ENCODE assay signal across 34 mouse cellular contexts in the genomic region with DNA sequence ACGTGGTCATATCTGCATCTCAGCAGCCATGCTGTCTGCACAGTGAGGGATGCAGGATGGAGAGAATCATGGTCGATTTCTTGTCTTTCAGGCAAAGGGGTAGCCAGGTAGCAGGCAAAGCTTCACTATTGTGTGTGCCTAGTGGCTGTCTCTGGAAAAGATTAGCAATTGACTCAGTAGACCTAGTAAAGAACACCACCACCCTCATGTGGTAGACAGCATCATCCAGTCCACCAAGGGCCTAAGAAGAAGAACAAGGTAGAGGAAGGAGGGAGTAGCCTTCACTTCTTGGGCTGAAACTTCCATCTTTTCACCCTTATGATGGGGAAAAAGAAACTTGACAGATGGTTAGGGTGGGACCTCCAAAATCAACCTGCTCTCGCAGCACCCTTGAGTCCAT. TPM values are rescaled to one million over a fixed set of nuclear protein-coding genes. Genes with fewer than 3 reads are reported as not detected.
DNase-seq lines count a peak whose midpoint lies in the region; ATAC-seq and TF ChIP-seq lines count a peak whose summit lies in the region.
"Had no signal": no experiment of that assay in that cellular context is flagged by ENCODE, and none has a peak within 500 bp of the region (broad histone marks: within the 10 kb centered on the region; RNA-seq: fewer than 3 reads in every experiment).

No protein-coding gene starts in this region.

- TF ChIP-seq CTCF in heart, adult 2 months (IDR thresholded peaks at IDR 0.05) = 0 out of 2 replicates have a peak, but pooled peaks have one; percentile 17
- TF ChIP-seq CTCF in layer of hippocampus, adult 2 months (conservative IDR thresholded peaks at IDR 0.05) = peak; percentile 64
- TF ChIP-seq CTCF in MEL (IDR thresholded peaks at IDR 0.05 in 2 of 3, conservative IDR thresholded peaks at IDR 0.05 in 1 of 3; ENCODE audit: control insufficient read depth in 1 of 3, insufficient read depth in 1 of 3, low read depth in 2 of 3, low read length in 3 of 3, poor library complexity in 1 of 3, severe bottlenecking in 1 of 3) = no peak

- no peak overlapping the region for H3K27ac ChIP-seq in heart, adult 2 months
- no peak overlapping the region for H3K27ac ChIP-seq in heart, embryonic 12.5 days (ENCODE audit: poor library complexity, severe bottlenecking)
- H3K27ac ChIP-seq in layer of hippocampus, adult 2 months = no peak overlapping the region
- H3K27ac ChIP-seq in MEL (ENCODE audit: control insufficient read depth, low read depth, low read length) = no peak overlapping the region
- H3K27ac ChIP-seq: embryonic facial prominence, embryonic 10.5 days; embryonic facial prominence, embryonic 15.5 days; forebrain, embryonic 12.5 days; heart, embryonic 13.5 days; hindbrain, embryonic 15.5 days; intestine, embryonic 15.5 days; limb, embryonic 12.5 days; liver, embryonic 15.5 days; lung, embryonic 15.5 days; macrophage; midbrain, embryonic 13.5 days; neural tube, embryonic 13.5 days had no signal

- H3K36me3 ChIP-seq in heart, adult 2 months (ENCODE audit: control insufficient read depth, insufficient read depth, low read length) = no peaks in the 10 kb centered on the region
- H3K36me3 ChIP-seq in heart, embryonic 12.5 days = no peaks in the 10 kb centered on the region
- no peaks in the 10 kb centered on the region for H3K36me3 ChIP-seq in MEL (ENCODE audit: control insufficient read depth in 1 of 2, insufficient read depth in 2 of 2, low read length in 2 of 2)
- H3K36me3 ChIP-seq: embryonic facial prominence, embryonic 10.5 days; embryonic facial prominence, embryonic 15.5 days; forebrain, embryonic 12.5 days; G1E; heart, embryonic 13.5 days; hindbrain, embryonic 15.5 days; intestine, embryonic 15.5 days; limb, embryonic 12.5 days; liver, embryonic 15.5 days; lung, embryonic 15.5 days; midbrain, embryonic 13.5 days; neural tube, embryonic 13.5 days had no signal

- intact Hi-C loops in heart, adult 2 months (cut with DNase I) = no loop called here

- 75% methylated on average over 3 of the region's 3 CpGs for WGBS in heart, adult 2 months
- 73% methylated on average over 3 of the region's 3 CpGs for WGBS in heart, embryonic 12.5 days

- no peak for DNase-seq in heart, adult 2 months
- no peak for DNase-seq in layer of hippocampus, adult 2 months (ENCODE audit: low spot score in 2 of 2)
- no peak for DNase-seq in layer of hippocampus, adult 8-10 months (ENCODE audit: low spot score in 2 of 2)
- DNase-seq in MEL (ENCODE audit: low read depth, low spot score) = no peak
- DNase-seq in induced T-regulatory cell, adult 2 months (ENCODE audit: low read depth) = peak; percentile 48
- no peak for DNase-seq in adrenal gland, postnatal 36 days
- DNase-seq: adrenal gland, postnatal 14 days; cerebellum, adult 18-20 months; gastrocnemius, postnatal 25 days; heart, adult 18-20 months; heart, postnatal 10 days; kidney, postnatal 4 days; layer of hippocampus, adult 9-11 months; thymus, postnatal 14 days had no signal

- TF ChIP-seq RAD21 in MEL (IDR thresholded peaks at IDR 0.05; ENCODE audit: low read depth, low read length) = no peak

- H3K27me3 ChIP-seq in heart, adult 2 months (ENCODE audit: control insufficient read depth, insufficient read depth, low read length) = no peaks in the 10 kb centered on the region
- H3K27me3 ChIP-seq in heart, embryonic 12.5 days (replicated peaks) = no peaks in the 10 kb centered on the region
- H3K27me3 ChIP-seq in MEL (ENCODE audit: control insufficient read depth in 1 of 2, insufficient read depth in 2 of 2, low read length in 2 of 2) = peaks cover 0 to 2% of the 10 kb centered on the region in 2 experiments; a peak in 1 of 4 replicates
- H3K27me3 ChIP-seq: embryonic facial prominence, embryonic 15.5 days; forebrain, embryonic 12.5 days; heart, embryonic 13.5 days; hindbrain, embryonic 15.5 days; intestine, embryonic 15.5 days; limb, embryonic 12.5 days; liver, embryonic 15.5 days; lung, embryonic 15.5 days; midbrain, embryonic 13.5 days; neural tube, embryonic 13.5 days had no signal

- H3K9me3 ChIP-seq in heart, embryonic 12.5 days (replicated peaks) = peaks cover 9% of the 10 kb centered on the region
- H3K9me3 ChIP-seq in MEL (replicated peaks; ENCODE audit: insufficient read depth, low read length) = no peaks in the 10 kb centered on the region
- H3K9me3 ChIP-seq: embryonic facial prominence, embryonic 10.5 days; embryonic facial prominence, embryonic 15.5 days; forebrain, embryonic 12.5 days; G1E; heart, embryonic 13.5 days; hindbrain, embryonic 15.5 days; intestine, embryonic 15.5 days; liver, embryonic 15.5 days; lung, embryonic 15.5 days; midbrain, embryonic 13.5 days; neural tube, embryonic 13.5 days had no signal

- no peak overlapping the region for H3K9ac ChIP-seq in heart, adult 2 months (ENCODE audit: low read depth, low read length)
- H3K9ac ChIP-seq in heart, embryonic 12.5 days = no peak overlapping the region
- H3K9ac ChIP-seq in MEL (ENCODE audit: control insufficient read depth, low read depth, low read length, poor library complexity, severe bottlenecking) = no peak overlapping the region
- H3K9ac ChIP-seq: embryonic facial prominence, embryonic 15.5 days; forebrain, embryonic 12.5 days; heart, embryonic 13.5 days; hindbrain, embryonic 15.5 days; intestine, embryonic 15.5 days; limb, embryonic 12.5 days; liver, embryonic 15.5 days; lung, embryonic 15.5 days; midbrain, embryonic 13.5 days; neural tube, embryonic 13.5 days had no signal

- no peak for TF ChIP-seq EP300 in heart, adult 2 months (IDR thresholded peaks at IDR 0.05; ENCODE audit: insufficient read depth, low read depth, low read length)
- TF ChIP-seq EP300 in MEL (IDR thresholded peaks at IDR 0.05; ENCODE audit: low read depth in 1 of 2, low read length in 2 of 2) = no peak

- no peaks in the 10 kb centered on the region for H3K79me2 ChIP-seq in heart, adult 2 months (replicated peaks; ENCODE audit: control insufficient read depth, insufficient read depth, low read length)
- H3K79me2 ChIP-seq in MEL (ENCODE audit: control insufficient read depth, insufficient read depth, low read length, poor library complexity) = no peaks in the 10 kb centered on the region

- no peak for TF ChIP-seq POLR2A in heart, adult 2 months (IDR thresholded peaks at IDR 0.05; ENCODE audit: insufficient read depth, low read depth, low read length)
- TF ChIP-seq POLR2A in MEL (IDR thresholded peaks at IDR 0.05; ENCODE audit: control insufficient read depth in 1 of 2, insufficient read depth in 1 of 2, low read depth in 1 of 2, low read length in 2 of 2, poor library complexity in 1 of 2) = no peak

- H3K4me3 ChIP-seq in heart, adult 2 months = no peak overlapping the region
- H3K4me3 ChIP-seq in heart, embryonic 12.5 days = no peak overlapping the region
- H3K4me3 ChIP-seq in layer of hippocampus, adult 2 months = no peak overlapping the region
- no peak overlapping the region for H3K4me3 ChIP-seq in MEL (ENCODE audit: control insufficient read depth in 1 of 2, insufficient read depth in 1 of 2, low read depth in 2 of 2, low read length in 2 of 2)
- H3K4me3 ChIP-seq: embryonic facial prominence, embryonic 10.5 days; embryonic facial prominence, embryonic 15.5 days; forebrain, embryonic 12.5 days; heart, embryonic 13.5 days; hindbrain, embryonic 15.5 days; intestine, embryonic 15.5 days; limb, embryonic 12.5 days; liver, embryonic 15.5 days; lung, embryonic 15.5 days; midbrain, embryonic 13.5 days; neural tube, embryonic 13.5 days had no signal

- ATAC-seq in heart, embryonic 12.5 days (ENCODE audit: insufficient number of reproducible peaks, low FRiP score) = no peak
- ATAC-seq: intestine, embryonic 15.5 days; midbrain, embryonic 13.5 days had no signal

- no peak overlapping the region for H3K4me2 ChIP-seq in heart, embryonic 12.5 days
- H3K4me2 ChIP-seq: embryonic facial prominence, embryonic 15.5 days; forebrain, embryonic 12.5 days; heart, embryonic 13.5 days; hindbrain, embryonic 15.5 days; intestine, embryonic 15.5 days; limb, embryonic 12.5 days; liver, embryonic 15.5 days; lung, embryonic 15.5 days; midbrain, embryonic 13.5 days; neural tube, embryonic 13.5 days had no signal

- H3K4me1 ChIP-seq in heart, adult 2 months (ENCODE audit: control insufficient read depth, insufficient read depth, low read length) = no peaks in the 10 kb centered on the region; the same call in 1 of the 2 replicates
- H3K4me1 ChIP-seq in heart, embryonic 12.5 days (replicated peaks) = no peaks in the 10 kb centered on the region
- no peaks in the 10 kb centered on the region for H3K4me1 ChIP-seq in MEL (ENCODE audit: control insufficient read depth in 1 of 2, insufficient read depth in 2 of 2, low read length in 2 of 2)
- H3K4me1 ChIP-seq: embryonic facial prominence, embryonic 15.5 days; heart, embryonic 13.5 days; intestine, embryonic 15.5 days; liver, embryonic 15.5 days; lung, embryonic 15.5 days had no signal

RNA-seq across cellular contexts. Expression of a gene that starts 29.5 kb away (rescaled TPM):
- not detected for total RNA-seq in heart, adult 2 months (2021)
- polyA plus RNA-seq in heart, adult 2 months (2012; rRNA removed) = 0.04 TPM in 1 of 2 replicates, not detected in the other
- polyA plus RNA-seq in heart, embryonic 12.5 days (2016; fragmentation: Nextera tagmentation; extraction: Ambion mirVana) = not detected in 2 replicates
- total RNA-seq in layer of hippocampus, adult 2 months (2021) = not detected
- total RNA-seq in layer of hippocampus, adult 8-10 months (2022) = under 1 TPM in 1 of 4 experiments, not detected in 3; 0.27 TPM
- total RNA-seq in MEL (2012; rRNA removed) = 0.82 and 1.1 TPM in 2 replicates
- 1 to 10 TPM in 1 of 2 experiments, not detected in 1; 1.1 TPM for polyA plus RNA-seq in MEL (2012; ENCODE audit: insufficient read depth in 1 of 2, insufficient read length in 2 of 2, low read depth in 1 of 2, low replicate concordance in 2 of 2, missing spikeins in 1 of 2)
- not detected for total RNA-seq in adrenal gland, postnatal 36 days (2021)
- total RNA-seq: adrenal gland, postnatal 14 days; gastrocnemius, postnatal 25 days; heart, adult 18-20 months; heart, postnatal 10 days; left cerebral cortex, postnatal 25 days; liver, adult 2 months had no signal
- polyA plus RNA-seq: embryonic facial prominence, embryonic 15.5 days; forebrain, embryonic 12.5 days; hindbrain, embryonic 15.5 days; kidney, embryonic 14.5 days; limb, embryonic 12.5 days; liver, adult 2 months; midbrain, embryonic 13.5 days; neural tube, embryonic 13.5 days had no signal

RNA-seq across cellular contexts. Expression of a gene that starts 44.7 kb away (rescaled TPM):
- 100 to 1,000 TPM; 101 to 113 TPM for total RNA-seq in heart, adult 2 months (2021)
- polyA plus RNA-seq in heart, adult 2 months (2012; rRNA removed) = 43.2 and 84.3 TPM in 2 replicates
- polyA plus RNA-seq in heart, embryonic 12.5 days (2016; fragmentation: Nextera tagmentation; extraction: Ambion mirVana) = 26.0 and 26.8 TPM in 2 replicates
- 10 to 100 TPM; 48.7 to 50.2 TPM for total RNA-seq in layer of hippocampus, adult 2 months (2021)
- total RNA-seq in layer of hippocampus, adult 8-10 months (2022) = 10 to 100 TPM; 47.6 to 53.3 (median 48.4) TPM
- total RNA-seq in MEL (2012; rRNA removed) = 3.6 and 4.1 TPM in 2 replicates
- polyA plus RNA-seq in MEL (2012; ENCODE audit: insufficient read depth in 1 of 2, insufficient read length in 2 of 2, low read depth in 1 of 2, low replicate concordance in 2 of 2, missing spikeins in 1 of 2) = 1 to 10 TPM in 1 of 2 experiments, not detected in 1; 8.4 TPM
- total RNA-seq in adrenal gland, postnatal 36 days (2021) = 10 to 100 TPM; 23.2 to 25.7 TPM

RNA-seq across cellular contexts. Expression of a gene that starts 48.3 kb away (rescaled TPM):
- under 1 TPM; 0.21 to 0.30 TPM for total RNA-seq in heart, adult 2 months (2021)
- polyA plus RNA-seq in heart, adult 2 months (2012; rRNA removed) = 0.91 and 1.3 TPM in 2 replicates
- 0.13 and 0.17 TPM in 2 replicates for polyA plus RNA-seq in heart, embryonic 12.5 days (2016; fragmentation: Nextera tagmentation; extraction: Ambion mirVana)
- total RNA-seq in layer of hippocampus, adult 2 months (2021) = 1 to 10 TPM in 1 of 2 experiments, under 1 TPM in 1; 0.79 to 1.0 TPM
- total RNA-seq in layer of hippocampus, adult 8-10 months (2022) = 1 to 10 TPM in 3 of 4 experiments, under 1 TPM in 1; 0.55 to 1.3 (median 1.1) TPM
- not detected in 2 replicates for total RNA-seq in MEL (2012; rRNA removed)
- polyA plus RNA-seq in MEL (2012; ENCODE audit: insufficient read depth in 1 of 2, insufficient read length in 2 of 2, low read depth in 1 of 2, low replicate concordance in 2 of 2, missing spikeins in 1 of 2) = not detected
- total RNA-seq in adrenal gland, postnatal 36 days (2021) = under 1 TPM in 1 of 2 experiments, not detected in 1; 0.16 TPM
- total RNA-seq: adrenal gland, postnatal 14 days; common myeloid progenitor, adult 5-6 weeks; G1E; gastrocnemius, postnatal 25 days; hematopoietic stem cell, adult 5-6 weeks; liver, adult 2 months; megakaryocyte-erythroid progenitor cell, adult 5-6 weeks had no signal
- polyA plus RNA-seq: G1E; liver, adult 2 months; liver, embryonic 15.5 days; macrophage had no signal

Comparison
In these comparisons a context has a peak if more than half of its experiments do, and no peak if none do; other contexts are left out.
1. CTCF ChIP-seq: peak in heart, adult 2 months (single experiment) and layer of hippocampus, adult 2 months (single experiment); none in MEL (0 of 3).